Mouse (Mus musculus) liver, embryonic 14.5 days (tissue): ENCODE measurements at regions not wholly inside any gene's neighbourhood (a gene's known extent, or its start where the extent isn't known, plus 50 kb on each side); places are given as distances from the start of the nearest gene placed in this dataset.

ENCODE experiments used
- CTCF ChIP-seq: IDR thresholded peaks from 2 replicates; pipeline ENCODE4 v1.5.1; 2016; ENCODE audit warnings: antibody characterized with exemption, low read depth, control low read depth
- EP300 ChIP-seq: IDR thresholded peaks from 2 replicates; pipeline ENCODE4 v1.6.1; 2016; ENCODE audit warnings: antibody characterized with exemption, low read depth

DNA sequence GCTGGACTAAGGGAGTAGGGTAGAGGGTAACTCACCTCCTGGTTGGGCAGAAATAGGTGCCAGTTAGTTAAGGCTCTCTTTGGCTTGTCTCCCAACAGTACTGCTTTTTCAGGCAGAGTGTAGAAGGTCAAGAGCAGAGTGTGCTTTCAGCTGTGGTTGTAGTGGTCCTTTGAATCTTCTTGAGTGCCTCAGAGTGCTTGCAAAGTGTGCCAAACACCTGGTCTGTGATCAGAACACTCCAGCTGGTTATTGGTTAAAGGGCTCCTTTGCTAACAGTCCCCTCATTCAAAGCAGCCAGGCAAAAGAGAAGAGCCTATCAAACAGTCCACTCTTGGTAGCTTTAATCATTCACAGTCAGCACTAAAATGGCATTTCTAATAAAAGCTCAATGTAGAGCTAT, 56.1 kb upstream of the Grm3 start:
- TF ChIP-seq CTCF (no peak), EP300 (no peak)
